Mouse (Mus musculus) kidney, embryonic 14.5 days (tissue): Measurements from ENCODE around the gene Ssc5d. TPM values are rescaled to one million over a fixed set of nuclear protein-coding genes. Genes with fewer than 3 reads are reported as not detected.
"Not testable (repeated sequence)": the region's sequence is repeated elsewhere in the genome, so short reads cannot be mapped to it uniquely, and the experiment has no call there.

Experiments used
- ATAC-seq: fragments of 200-750 bp; cut with Nextera tagmentation; 2 replicates; pipeline ENCODE4 v1.8.0; 2017; ENCODE audit warnings: moderate number of reproducible peaks, mild to moderate bottlenecking, moderate TSS enrichment, moderate library complexity; ENCODE audit not compliant: low FRiP score, low TSS enrichment
- H3K27ac ChIP-seq: fragments of 300-500 bp; sonication (generic); 2 replicates; pipeline ENCODE4 v1.5.1; 2014; ENCODE audit warnings: low read depth, mild to moderate bottlenecking, low read length, moderate library complexity, mixed read lengths
- H3K27me3 ChIP-seq: fragments of 300-500 bp; sonication (generic); 2 replicates; pipeline ENCODE4 v1.6.1; 2014; ENCODE audit warnings: mild to moderate bottlenecking, low read length; ENCODE audit not compliant: control insufficient read depth, insufficient read depth
- H3K36me3 ChIP-seq: fragments of 300-500 bp; sonication (generic); 2 replicates; pipeline ENCODE4 v1.6.1; 2014; ENCODE audit warnings: low read length, mixed read lengths; ENCODE audit not compliant: control insufficient read depth, insufficient read depth
- H3K4me1 ChIP-seq: fragments of 300-500 bp; sonication (generic); 2 replicates; pipeline ENCODE4 v1.6.1; 2014; ENCODE audit warnings: low read length, mixed read lengths; ENCODE audit not compliant: control insufficient read depth, insufficient read depth
- H3K4me2 ChIP-seq: fragments of 300-500 bp; sonication (generic); replicated peaks from 2 replicates; pipeline ENCODE4 v1.6.1; 2014; ENCODE audit warnings: low read depth, mild to moderate bottlenecking, low read length
- H3K4me3 ChIP-seq: fragments of 300-500 bp; sonication (generic); 2 replicates; pipeline ENCODE4 v1.5.1; 2014; ENCODE audit warnings: mild to moderate bottlenecking, low read length
- H3K9ac ChIP-seq: fragments of 300-500 bp; sonication (generic); 2 replicates; pipeline ENCODE4 v1.6.1; 2014; ENCODE audit warnings: low read depth, mild to moderate bottlenecking, low read length, moderate library complexity
- H3K9me3 ChIP-seq: fragments of 300-500 bp; sonication (generic); 2 replicates; pipeline ENCODE4 v1.6.1; 2016; ENCODE audit warnings: low read length; ENCODE audit not compliant: control insufficient read depth
- WGBS: fragments of 180-500 bp; shearing (Covaris S2); extraction: QIAGEN DNeasy Blood & Tissue Kit; methylation state at CpG from one replicate; pipeline ENCODE4 v1.1.7; 2014; 5-methylcytosine and 5-hydroxymethylcytosine counted together
- polyA plus RNA-seq: library from polyadenylated mRNA; unstranded; fragments of >200 nt; fragmentation: Nextera tagmentation; extraction: Ambion mirVana; gene quantifications from 2 replicates; pipeline ENCODE4 v1.2.1, GENCODE M21; 2014

Ssc5d gene
- 1.1 and 2.5 TPM in 2 replicates for polyA plus RNA-seq

DNA sequence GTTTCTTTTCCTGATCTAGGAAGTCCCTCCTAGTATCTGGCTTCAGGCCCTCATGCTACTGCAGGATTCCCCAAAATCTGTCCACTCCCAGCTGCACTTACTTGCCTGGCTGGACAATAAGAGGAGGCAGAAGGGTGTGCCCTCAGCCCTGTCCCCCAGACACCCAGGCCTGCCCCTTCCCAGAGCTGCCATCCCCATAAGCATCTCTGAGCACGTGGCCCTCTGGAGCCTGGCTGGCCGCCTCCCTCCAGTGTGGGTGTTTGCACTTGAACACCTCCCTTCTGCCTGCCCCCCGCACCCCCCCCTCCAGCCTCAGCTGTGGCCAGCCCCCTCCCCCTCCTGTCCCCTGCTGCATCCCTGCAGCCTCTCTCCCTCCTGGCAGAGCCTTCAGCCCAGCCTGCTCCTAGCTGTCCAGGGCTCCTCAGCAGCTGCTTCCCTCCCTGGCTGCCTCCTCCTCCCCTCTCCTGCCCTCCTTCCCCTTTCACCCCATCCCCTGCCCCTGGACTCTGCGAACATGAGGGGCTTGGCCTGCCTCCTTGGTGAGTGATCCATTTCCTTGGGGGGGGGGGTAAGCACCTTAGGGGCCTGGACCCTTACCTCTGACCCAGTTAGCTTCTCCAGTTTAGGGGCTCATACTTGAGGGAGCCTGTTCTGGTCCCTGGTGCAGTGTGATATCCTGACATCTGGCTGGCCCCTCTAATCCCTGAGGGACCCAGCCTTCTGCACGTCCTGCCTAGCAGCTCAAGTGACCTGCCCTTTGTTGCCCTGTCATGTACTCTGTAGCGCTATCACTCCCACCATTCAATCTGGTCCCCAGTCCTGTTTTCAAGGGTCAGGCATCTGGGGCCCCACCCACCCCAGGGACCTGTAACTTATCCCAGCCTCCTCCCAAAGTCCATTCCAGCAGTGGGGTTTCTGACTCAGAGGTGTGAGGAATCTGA lies at the start of gene Ssc5d:
TSS of gene Ssc5d (plus strand) at position 345 of the 941 bp plus-strand sequence.
- H3K27me3 ChIP-seq, result no peaks in the 10 kb centered on the region
- H3K9ac ChIP-seq, result peak within 1 kb of the TSS; percentile 40; the same call in 1 of the 2 replicates
- peak within 1 kb of the TSS; percentile 94 for H3K27ac ChIP-seq
- H3K4me1 ChIP-seq, result peaks cover 52% of the 10 kb centered on the region
- 12% methylated on average over 5 of the region's 6 CpGs for WGBS
- H3K4me3 ChIP-seq, result no peak within 1 kb of the TSS
- peaks cover 3% of the 10 kb centered on the region for H3K36me3 ChIP-seq
- peak; percentile 39 for ATAC-seq
- no peaks in the 10 kb centered on the region for H3K9me3 ChIP-seq
- peak within 1 kb of the TSS; percentile 2; the same call in 1 of the 2 replicates for H3K4me2 ChIP-seq

DNA sequence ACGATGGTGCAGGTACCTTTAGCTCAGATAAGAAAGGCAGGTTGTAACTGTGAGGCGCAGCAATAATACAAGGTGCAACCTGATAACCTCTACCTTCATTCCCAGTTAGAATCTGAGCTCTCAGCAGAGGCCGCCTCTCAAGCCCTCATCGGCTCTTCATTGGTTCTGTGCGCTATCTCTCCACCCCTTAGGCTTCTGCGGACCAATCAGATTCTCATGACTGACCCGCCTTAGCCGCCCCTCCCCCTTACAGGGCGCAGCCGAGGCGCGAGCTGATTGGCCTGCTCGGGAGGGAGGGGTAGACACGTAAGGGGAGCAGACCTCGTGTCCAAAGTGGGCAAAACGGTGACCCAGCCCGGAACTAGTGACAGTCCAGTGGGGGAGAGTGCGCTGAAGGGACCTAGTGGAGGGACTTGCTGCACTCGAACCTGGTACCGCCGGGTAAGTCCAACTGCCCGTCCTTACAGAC lies 48.8 kb upstream of the Ssc5d start, which contains the start of gene Isoc2a:
TSS of gene Isoc2a (plus strand) at position 401 of the 469 bp plus-strand sequence.
- ATAC-seq, result peak; percentile 100
- Histone ChIP-seq H3K9me3 (no peaks in the 10 kb centered on the region), H3K4me2 (peak within 1 kb of the TSS; percentile 91), H3K9ac (peak within 1 kb of the TSS; percentile 54), H3K36me3 (no peaks in the 10 kb centered on the region), H3K4me3 (peak within 1 kb of the TSS; percentile 45), H3K4me1 (peaks cover 8% of the 10 kb centered on the region; the same call in 1 of the 2 replicates), H3K27me3 (no peaks in the 10 kb centered on the region), H3K27ac (no peak within 1 kb of the TSS)
- 0% methylated on average over 21 of the region's 22 CpGs for WGBS

DNA sequence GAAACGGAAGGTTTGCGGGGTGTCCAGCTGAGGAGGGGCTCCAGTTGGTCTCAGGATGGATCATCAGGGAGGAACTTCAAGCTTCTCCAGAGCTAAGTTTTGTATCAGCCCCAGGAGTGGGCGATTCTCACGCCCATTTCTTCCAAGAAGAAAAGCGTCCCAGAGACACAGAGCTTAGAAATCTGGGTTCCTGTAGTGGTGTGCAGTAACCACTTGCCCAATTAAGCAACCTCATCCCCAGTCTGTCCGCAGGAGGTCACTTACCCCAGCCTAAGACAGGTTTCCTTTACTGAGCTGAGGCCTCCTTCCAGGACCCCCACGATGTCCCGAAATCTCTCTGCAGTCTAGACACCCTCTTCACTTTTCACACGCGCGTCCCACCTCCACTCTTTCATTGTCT lies 48.4 kb upstream of the Ssc5d start:
- 0 out of 2 replicates have a peak, but pooled peaks cover 3% of the 10 kb centered on the region for H3K9me3 ChIP-seq
- H3K27ac ChIP-seq, result no peak overlapping the region
- H3K9ac ChIP-seq, result peak overlapping the region; percentile 54
- 10% methylated on average over 11 of the region's 11 CpGs for WGBS
- no peaks in the 10 kb centered on the region for H3K27me3 ChIP-seq
- H3K4me1 ChIP-seq, result peaks cover 8% of the 10 kb centered on the region; the same call in 1 of the 2 replicates
- ATAC-seq, result no peak
- peak overlapping the region; percentile 91 for H3K4me2 ChIP-seq
- peak overlapping the region; percentile 45 for H3K4me3 ChIP-seq
- H3K36me3 ChIP-seq, result no peaks in the 10 kb centered on the region

DNA sequence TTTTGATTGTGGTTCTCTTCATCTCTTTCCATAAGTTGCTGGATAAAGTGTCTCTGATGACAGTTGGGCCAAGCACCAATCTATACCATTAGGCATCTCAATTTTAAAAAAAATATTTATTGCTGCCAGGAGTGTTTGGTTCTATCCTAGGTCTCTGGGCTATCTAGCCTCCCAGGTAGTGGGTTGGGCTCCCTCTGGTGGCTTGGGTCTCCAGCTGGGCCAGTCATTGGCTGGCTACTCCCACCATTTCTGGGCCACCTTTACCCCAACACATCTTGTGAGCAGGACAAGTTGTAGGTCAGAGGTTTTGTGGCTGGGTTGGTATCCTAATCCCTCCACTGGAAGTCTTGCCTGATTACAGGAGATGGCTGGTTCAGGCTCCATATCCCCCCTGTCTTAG lies 47.4 kb upstream of the Ssc5d start:
- no peak for ATAC-seq
- Histone ChIP-seq H3K9me3 (0 out of 2 replicates have a peak, but pooled peaks cover 3% of the 10 kb centered on the region), H3K4me2 (no peak overlapping the region; the same call in 1 of the 2 replicates), H3K36me3 (no peaks in the 10 kb centered on the region), H3K4me3 (no peak overlapping the region), H3K9ac (no peak overlapping the region), H3K4me1 (peaks cover 8% of the 10 kb centered on the region; the same call in 1 of the 2 replicates), H3K27ac (no peak overlapping the region), H3K27me3 (no peaks in the 10 kb centered on the region)

DNA sequence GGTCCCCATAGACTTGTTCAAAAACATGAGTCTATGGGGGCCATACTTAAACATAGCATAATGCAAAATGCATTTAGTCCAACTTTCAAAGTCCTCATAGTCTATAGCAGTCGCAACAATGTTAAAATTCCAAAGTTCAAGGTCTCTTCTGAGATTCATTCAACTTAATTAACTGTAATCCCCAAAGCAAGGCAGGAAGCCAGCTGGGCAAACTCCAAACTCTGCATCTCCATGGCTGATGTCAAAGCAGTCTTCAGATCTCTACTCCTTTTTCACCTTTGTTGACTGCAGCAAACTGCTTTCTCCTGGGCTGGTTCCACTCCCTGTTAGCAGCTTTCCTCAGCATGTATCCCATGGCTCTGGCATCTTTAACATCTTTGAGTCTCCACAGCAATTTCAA lies 46.5 kb upstream of the Ssc5d start:
- not testable (repeated sequence) for H3K36me3 ChIP-seq, H3K27me3 ChIP-seq, H3K4me3 ChIP-seq, H3K27ac ChIP-seq, H3K4me2 ChIP-seq, H3K4me1 ChIP-seq, ATAC-seq, H3K9me3 ChIP-seq, H3K9ac ChIP-seq
- WGBS, result 82% methylated on average over 1 of the region's 1 CpGs

DNA sequence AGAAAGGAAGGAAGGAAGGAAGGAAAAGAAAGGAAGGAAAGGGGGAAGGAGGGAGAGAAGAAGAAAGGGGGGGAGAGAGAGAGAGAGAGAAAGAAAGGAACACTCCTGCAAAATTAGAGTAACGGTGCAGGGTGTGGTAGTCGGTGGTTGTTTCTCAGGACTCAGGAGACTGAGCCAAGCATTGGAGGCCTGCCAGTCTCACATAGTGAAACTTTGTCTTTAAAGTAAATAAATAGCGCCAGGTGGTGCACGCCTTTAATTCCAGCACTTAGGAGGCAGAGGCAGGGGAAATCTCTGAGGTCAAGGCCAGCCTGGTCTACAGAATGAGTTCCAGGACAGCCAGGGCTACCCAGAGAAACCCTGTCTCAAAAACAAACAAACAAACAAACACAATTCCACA lies 38.9 kb upstream of the Ssc5d start:
- Histone ChIP-seq H3K27me3 (no peaks in the 10 kb centered on the region), H3K4me2 (no peak overlapping the region), H3K27ac (no peak overlapping the region), H3K4me3 (no peak overlapping the region), H3K4me1 (no peaks in the 10 kb centered on the region), H3K36me3 (no peaks in the 10 kb centered on the region), H3K9ac (no peak overlapping the region), H3K9me3 (peaks cover 9% of the 10 kb centered on the region; the same call in 1 of the 2 replicates)
- WGBS, result 74% methylated on average over 4 of the region's 4 CpGs
- no peak for ATAC-seq

DNA sequence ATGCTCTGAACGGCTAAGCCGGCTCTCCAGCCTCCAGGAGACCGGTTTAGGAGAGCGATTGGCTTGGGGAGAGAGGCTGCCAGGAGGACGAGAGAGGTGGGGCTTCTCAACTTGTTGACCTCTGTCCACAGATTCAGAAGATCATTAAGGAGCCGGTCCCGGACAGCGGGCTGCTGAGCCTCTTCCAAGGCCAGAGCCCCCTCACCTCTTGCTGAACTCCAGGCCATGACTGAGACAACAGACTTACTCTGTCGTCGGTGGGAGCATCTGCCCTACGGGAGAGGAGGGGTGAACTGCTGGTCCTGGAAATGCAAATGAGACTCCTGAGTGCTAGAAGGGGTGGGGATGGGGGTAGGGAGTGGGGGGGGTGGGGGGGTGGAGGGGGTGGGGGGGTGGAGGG lies 30.4 kb upstream of the Ssc5d start:
- 57% methylated on average over 9 of the region's 11 CpGs for WGBS
- Histone ChIP-seq H3K9ac (no peak overlapping the region), H3K27me3 (0 out of 2 replicates have a peak, but pooled peaks cover 3% of the 10 kb centered on the region), H3K4me1 (0 out of 2 replicates have a peak, but pooled peaks cover 7% of the 10 kb centered on the region), H3K4me2 (no peak overlapping the region), H3K36me3 (no peaks in the 10 kb centered on the region), H3K4me3 (no peak overlapping the region), H3K9me3 (no peaks in the 10 kb centered on the region), H3K27ac (no peak overlapping the region)
- ATAC-seq, result no peak

DNA sequence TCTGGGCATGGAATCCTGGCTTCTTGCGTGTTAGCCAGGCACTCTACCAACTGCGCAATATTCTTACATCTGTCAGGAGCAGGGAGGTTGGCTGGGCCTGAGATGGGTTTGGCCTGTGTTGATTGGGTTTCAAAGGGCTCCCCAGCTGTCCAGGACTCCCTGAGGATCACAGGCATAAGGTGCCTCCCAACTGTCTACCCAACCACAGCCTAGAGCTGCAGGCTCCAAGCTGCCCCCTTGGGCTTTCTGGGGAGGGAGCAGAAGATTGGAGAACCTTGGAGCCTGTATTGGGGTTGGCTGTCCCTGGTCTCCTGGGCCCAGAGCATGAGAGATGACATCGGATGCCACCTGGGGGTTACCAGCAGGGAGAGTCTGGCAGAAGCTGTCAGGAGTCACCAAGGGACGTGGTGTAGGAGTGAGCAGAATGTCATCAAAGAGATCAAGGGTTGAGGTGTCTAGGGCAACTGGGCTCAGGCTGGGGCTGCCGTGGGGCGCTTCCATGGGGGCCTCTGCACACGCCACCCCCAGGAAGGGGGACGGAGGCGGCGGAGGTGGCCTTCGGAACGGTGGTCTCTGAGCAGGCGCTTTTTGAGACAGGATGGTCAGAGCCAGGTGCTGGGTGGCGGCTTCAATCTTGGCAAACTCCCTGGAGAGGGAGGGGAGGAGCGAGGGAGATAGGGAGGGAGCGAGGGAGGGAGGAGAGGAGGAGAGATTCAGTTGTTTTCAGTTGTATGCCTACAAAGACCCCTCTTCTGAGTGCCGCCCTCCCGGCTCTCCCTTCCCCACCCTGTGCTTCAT lies 26.5 kb upstream of the Ssc5d start:
- H3K4me2 ChIP-seq, result peak overlapping the region; percentile 32
- peak overlapping the region; percentile 28; the same call in 1 of the 2 replicates for H3K9ac ChIP-seq
- ATAC-seq, result peak; percentile 41
- 0 out of 2 replicates have a peak, but pooled peaks cover 7% of the 10 kb centered on the region for H3K4me1 ChIP-seq
- H3K9me3 ChIP-seq, result peaks cover 3% of the 10 kb centered on the region; the same call in 1 of the 2 replicates
- no peak overlapping the region for H3K27ac ChIP-seq
- H3K36me3 ChIP-seq, result no peaks in the 10 kb centered on the region
- H3K4me3 ChIP-seq, result peak overlapping the region; percentile 22
- 0 out of 2 replicates have a peak, but pooled peaks cover 3% of the 10 kb centered on the region for H3K27me3 ChIP-seq
- WGBS, result 17% methylated on average over 16 of the region's 18 CpGs
